Comparison of ENCODE assay signal across 8 mouse cellular contexts in the genomic region with DNA sequence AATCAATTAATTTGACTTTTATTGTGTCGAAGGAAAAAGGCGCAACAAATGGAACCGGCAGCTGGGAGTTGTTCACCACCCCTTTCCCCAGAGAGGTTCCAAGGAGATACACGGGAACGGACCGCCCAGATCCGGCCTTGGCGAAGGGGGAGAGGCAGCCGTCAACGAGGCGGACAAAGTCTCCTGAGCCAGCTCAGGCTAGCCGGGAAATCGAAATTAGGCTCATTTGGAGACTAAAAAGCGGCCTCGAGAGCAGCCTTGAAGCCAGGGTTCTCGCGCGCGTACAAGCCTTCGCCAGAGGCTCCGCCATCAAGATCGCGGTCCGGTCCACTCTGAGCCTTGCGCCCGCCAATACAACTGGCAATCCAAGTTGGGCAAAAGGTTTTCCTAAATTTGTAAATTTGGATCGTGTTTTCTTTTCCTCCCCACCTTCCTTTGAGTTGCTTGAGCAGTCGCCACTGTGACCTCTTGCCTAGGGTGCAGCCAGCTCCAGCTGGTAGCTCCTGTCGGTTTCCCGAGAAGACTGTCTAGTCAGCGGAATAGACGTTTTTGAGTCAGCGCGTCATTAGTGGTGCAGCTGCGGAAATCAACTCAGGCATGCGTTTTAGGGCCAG. TPM values are rescaled to one million over a fixed set of nuclear protein-coding genes. Genes with fewer than 3 reads are reported as not detected.
DNase-seq lines count a peak whose midpoint lies in the region; ATAC-seq and TF ChIP-seq lines count a peak whose summit lies in the region.

No protein-coding gene starts in this region.

- H3K4me2 ChIP-seq in heart, postnatal 0 days (ENCODE audit: low read depth, low read length): no peak overlapping the region
- H3K4me2 ChIP-seq in neural tube, embryonic 13.5 days: peak overlapping the region; percentile 47

- H3K27me3 ChIP-seq in heart, postnatal 0 days (ENCODE audit: control insufficient read depth, insufficient read depth, low read length): peaks cover 98% of the 10 kb centered on the region
- H3K27me3 ChIP-seq in neural tube, embryonic 13.5 days: peaks cover 96% of the 10 kb centered on the region

- H3K9me3 ChIP-seq in heart, postnatal 0 days (replicated peaks; ENCODE audit: control insufficient read depth, low read length): no peaks in the 10 kb centered on the region
- no peaks in the 10 kb centered on the region for H3K9me3 ChIP-seq in neural tube, embryonic 13.5 days

- H3K9ac ChIP-seq in heart, postnatal 0 days (replicated peaks; ENCODE audit: low read depth, low read length): no peak overlapping the region
- H3K9ac ChIP-seq in neural tube, embryonic 13.5 days: peak overlapping the region; percentile 54

- 2% methylated on average over 36 of the region's 36 CpGs for WGBS in heart, postnatal 0 days
- WGBS in neural tube, embryonic 13.5 days: under 1% methylated on average over 36 of the region's 36 CpGs

- no peak for ATAC-seq in heart, postnatal 0 days (ENCODE audit: insufficient read depth, low read depth)
- ATAC-seq in neural tube, embryonic 13.5 days (ENCODE audit: low read depth): no peak

- no peaks in the 10 kb centered on the region for H3K4me1 ChIP-seq in heart, postnatal 0 days (ENCODE audit: control insufficient read depth, insufficient read depth)
- peaks cover 32% of the 10 kb centered on the region for H3K4me1 ChIP-seq in neural tube, embryonic 13.5 days (replicated peaks)

- intact Hi-C loops in left cerebral cortex, postnatal 4 days (cut with DNase I): loop anchor here (10.0 kb wide), 1 partner anchor 279 kb away; no protein-coding TSS in a partner anchor
- intact Hi-C loops in left cerebral cortex, adult 2 months (cut with DNase I): no loop called here

- no peaks in the 10 kb centered on the region for H3K36me3 ChIP-seq in heart, postnatal 0 days (replicated peaks; ENCODE audit: control insufficient read depth, insufficient read depth, low read length)
- H3K36me3 ChIP-seq in neural tube, embryonic 13.5 days: no peaks in the 10 kb centered on the region

- no peak for TF ChIP-seq EP300 in heart, postnatal 0 days (IDR thresholded peaks at IDR 0.05; ENCODE audit: low read depth)

- no peak overlapping the region for H3K4me3 ChIP-seq in left cerebral cortex, adult 2 months
- 0 out of 2 replicates have a peak overlapping the region, but pooled peaks have one; percentile 0 for H3K4me3 ChIP-seq in heart, postnatal 0 days (ENCODE audit: low read depth, low read length)
- peak overlapping the region; percentile 45 for H3K4me3 ChIP-seq in neural tube, embryonic 13.5 days

- peak; percentile 1 for DNase-seq in cerebellum, adult 11 months
- DNase-seq in cerebellum, adult 9-11 months: no peak
- DNase-seq in left cerebral cortex, postnatal 4 days: peak; percentile 5
- DNase-seq in left cerebral cortex, adult 2 months (ENCODE audit: extremely low spot score in 1 of 2, low spot score in 2 of 2): no peak
- no peak for DNase-seq in heart, postnatal 0 days (ENCODE audit: low spot score)
- DNase-seq in thymus, postnatal 10 days (ENCODE audit: low spot score in 2 of 2): no peak
- no peak for DNase-seq in layer of hippocampus, postnatal 14 days (ENCODE audit: low spot score in 2 of 2)

- no peak for TF ChIP-seq CTCF in left cerebral cortex, adult 2 months (IDR thresholded peaks at IDR 0.05)
- no peak for TF ChIP-seq CTCF in heart, postnatal 0 days (IDR thresholded peaks at IDR 0.05; ENCODE audit: low read depth)

- H3K27ac ChIP-seq in left cerebral cortex, adult 2 months: no peak overlapping the region
- no peak overlapping the region for H3K27ac ChIP-seq in heart, postnatal 0 days (ENCODE audit: low read depth)
- H3K27ac ChIP-seq in neural tube, embryonic 13.5 days (replicated peaks): peak overlapping the region; percentile 68

RNA-seq across cellular contexts. Expression of gene Foxd3, which starts 2.4 kb away (rescaled TPM):
- total RNA-seq in left cerebral cortex, postnatal 4 days (2021): not detected
- total RNA-seq in left cerebral cortex, adult 2 months (2021): not detected
- 0.46 and 0.65 TPM in 2 replicates for total RNA-seq in heart, postnatal 0 days (2014; rRNA removed; ENCODE audit: low replicate concordance)
- polyA plus RNA-seq in heart, postnatal 0 days (2015; fragmentation: Nextera tagmentation; extraction: Ambion mirVana): not detected in 2 replicates
- 3.7 and 3.8 TPM in 2 replicates for polyA plus RNA-seq in neural tube, embryonic 13.5 days (2015; fragmentation: Nextera tagmentation; extraction: Ambion mirVana)
- total RNA-seq in layer of hippocampus, postnatal 14 days (2021): not detected

Comparison
In these comparisons a context has a peak if more than half of its experiments do, and no peak if none do; other contexts are left out.
1. DNase-seq: peak in cerebellum, adult 11 months (single experiment) and left cerebral cortex, postnatal 4 days (single experiment); none in cerebellum, adult 9-11 months (single experiment), left cerebral cortex, adult 2 months (0 of 2), heart, postnatal 0 days (single experiment), thymus, postnatal 10 days (0 of 2) and layer of hippocampus, postnatal 14 days (0 of 2).